Mouse (Mus musculus) hindbrain, embryonic 12.5 days (tissue): ENCODE data around the gene Tekt1. TPM values are rescaled to one million over a fixed set of nuclear protein-coding genes. Genes with fewer than 3 reads are reported as not detected.
A peak's percentile ranks its signal among the peaks of the same experiment; 100 is the strongest.
"Not testable (repeated sequence)": the region's sequence is repeated elsewhere in the genome, so short reads cannot be mapped to it uniquely, and the experiment has no call there.

Experiments
- ATAC-seq: fragments of 200-750 bp; cut with Nextera tagmentation; 2 replicates; pipeline ENCODE4 v1.8.0; 2017; ENCODE audit warnings: moderate TSS enrichment; ENCODE audit not compliant: low FRiP score
- H3K27ac ChIP-seq: fragments of 300-500 bp; sonication (generic); 2 replicates; pipeline ENCODE4 v1.5.1; 2016; ENCODE audit warnings: mild to moderate bottlenecking
- H3K27me3 ChIP-seq: fragments of 300-500 bp; sonication (generic); 2 replicates; pipeline ENCODE4 v1.6.1; 2016; ENCODE audit warnings: mild to moderate bottlenecking
- H3K36me3 ChIP-seq: fragments of 300-500 bp; sonication (generic); 2 replicates; pipeline ENCODE4 v1.6.1; 2016; ENCODE audit warnings: mild to moderate bottlenecking
- H3K4me1 ChIP-seq: fragments of 300-500 bp; sonication (generic); 2 replicates; pipeline ENCODE4 v1.6.1; 2016
- H3K4me2 ChIP-seq: fragments of 300-500 bp; sonication (generic); replicated peaks from 2 replicates; pipeline ENCODE4 v1.6.1; 2016; ENCODE audit warnings: mild to moderate bottlenecking
- H3K4me3 ChIP-seq: fragments of 300-500 bp; sonication (generic); 2 replicates; pipeline ENCODE4 v1.5.1; 2016; ENCODE audit warnings: mild to moderate bottlenecking
- H3K9ac ChIP-seq: fragments of 300-500 bp; sonication (generic); 2 replicates; pipeline ENCODE4 v1.6.1; 2016; ENCODE audit warnings: mild to moderate bottlenecking, moderate library complexity
- H3K9me3 ChIP-seq: fragments of 300-500 bp; sonication (generic); replicated peaks from 2 replicates; pipeline ENCODE4 v1.6.1; 2016; ENCODE audit warnings: mild to moderate bottlenecking
- WGBS: fragments of 180-500 bp; shearing (Covaris S2); methylation state at CpG from one replicate; pipeline ENCODE4 v1.1.7; 2016; 5-methylcytosine and 5-hydroxymethylcytosine counted together
- polyA plus RNA-seq: library from polyadenylated mRNA; unstranded; fragments of >200 nt; fragmentation: Nextera tagmentation; extraction: Ambion mirVana; gene quantifications from 2 replicates; pipeline ENCODE4 v1.2.1, GENCODE M21; 2016

Tekt1 gene
- polyA plus RNA-seq, 1 experiment from 2014 or later, result 7.9 TPM

DNA sequence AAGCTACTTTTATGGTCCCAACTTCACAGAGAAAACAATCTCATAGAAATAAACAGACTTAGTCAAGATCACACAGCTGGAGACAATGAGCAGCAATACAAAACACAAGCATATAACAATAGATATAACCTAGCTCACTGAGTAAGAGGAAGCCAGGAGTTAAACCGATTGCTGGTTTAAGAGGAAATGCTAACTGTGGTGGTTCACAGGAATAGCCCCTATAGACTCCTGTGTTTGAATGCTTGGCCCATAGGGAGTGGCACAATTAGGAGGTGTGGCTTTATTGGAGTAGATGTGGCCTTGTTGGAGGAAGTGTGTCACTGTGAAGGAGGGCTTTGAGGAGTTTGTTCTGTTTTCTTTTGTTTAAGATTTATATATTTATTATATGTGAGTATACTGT, 10.0 kb downstream of the Tekt1 start:
- Histone ChIP-seq H3K4me3 (no peak overlapping the region), H3K27me3 (no peaks in the 10 kb centered on the region), H3K9me3 (no peaks in the 10 kb centered on the region), H3K4me1 (peaks cover 4% of the 10 kb centered on the region), H3K4me2 (no peak overlapping the region), H3K36me3 (no peaks in the 10 kb centered on the region), H3K9ac (no peak overlapping the region), H3K27ac (no peak overlapping the region)
- no peak for ATAC-seq
- WGBS, result 96% methylated on average over 1 of the region's 1 CpGs

DNA sequence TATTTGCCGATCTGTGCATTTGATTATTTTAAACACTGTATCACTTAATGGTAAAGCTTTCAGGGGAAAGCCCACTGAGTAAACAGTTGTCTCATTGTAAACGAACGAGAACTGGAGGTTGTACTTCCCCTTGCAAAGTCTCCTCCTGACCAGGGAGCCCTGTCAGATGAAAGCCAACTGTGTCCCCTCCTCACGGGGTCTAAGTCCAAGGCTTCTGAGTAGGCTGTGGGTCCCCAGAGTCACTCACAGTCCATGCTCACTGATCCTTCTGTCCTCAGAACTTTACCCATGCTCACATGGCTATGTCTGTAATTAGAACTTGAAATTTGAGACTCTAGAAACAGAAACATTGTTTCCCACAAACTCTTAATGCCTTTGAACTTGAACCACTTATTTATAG, 12.6 kb downstream of the Tekt1 start:
- H3K9ac ChIP-seq, result no peak overlapping the region
- WGBS, result 81% methylated on average over 4 of the region's 4 CpGs
- no peak for ATAC-seq

DNA sequence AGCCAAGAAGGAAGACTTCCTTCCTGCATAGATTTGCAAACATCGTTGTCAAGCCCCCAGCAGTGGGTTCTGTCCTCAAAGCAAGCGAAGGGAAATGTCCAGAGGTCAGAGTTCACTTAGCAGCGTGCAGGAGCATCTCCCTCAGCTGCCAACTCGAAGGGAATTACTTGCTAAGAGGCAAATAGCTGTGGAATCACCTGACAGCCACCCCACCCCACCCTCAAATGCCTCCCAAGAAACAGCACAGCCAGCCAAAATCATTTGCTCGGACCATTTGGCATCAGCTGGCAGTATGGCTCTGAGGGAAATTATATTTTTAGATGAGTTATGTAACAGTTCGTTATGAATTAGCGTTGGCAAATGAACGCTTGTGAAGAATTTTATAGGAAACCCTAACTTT, 13.2 kb downstream of the Tekt1 start:
- H3K9me3 ChIP-seq, result no peaks in the 10 kb centered on the region
- H3K36me3 ChIP-seq, result no peaks in the 10 kb centered on the region
- no peak overlapping the region for H3K27ac ChIP-seq
- no peaks in the 10 kb centered on the region for H3K27me3 ChIP-seq
- H3K4me1 ChIP-seq, result no peaks in the 10 kb centered on the region
- H3K4me2 ChIP-seq, result no peak overlapping the region
- no peak for ATAC-seq
- no peak overlapping the region for H3K9ac ChIP-seq
- WGBS, result 53% methylated on average over 8 of the region's 8 CpGs
- H3K4me3 ChIP-seq, result no peak overlapping the region

More for the DNA sequence above, 12.6 kb downstream of the Tekt1 start:
- H3K4me2 ChIP-seq, result no peak overlapping the region
- no peaks in the 10 kb centered on the region for H3K4me1 ChIP-seq
- H3K36me3 ChIP-seq, result no peaks in the 10 kb centered on the region
- no peaks in the 10 kb centered on the region for H3K27me3 ChIP-seq
- H3K27ac ChIP-seq, result no peak overlapping the region
- no peak overlapping the region for H3K4me3 ChIP-seq
- H3K9me3 ChIP-seq, result no peaks in the 10 kb centered on the region

DNA sequence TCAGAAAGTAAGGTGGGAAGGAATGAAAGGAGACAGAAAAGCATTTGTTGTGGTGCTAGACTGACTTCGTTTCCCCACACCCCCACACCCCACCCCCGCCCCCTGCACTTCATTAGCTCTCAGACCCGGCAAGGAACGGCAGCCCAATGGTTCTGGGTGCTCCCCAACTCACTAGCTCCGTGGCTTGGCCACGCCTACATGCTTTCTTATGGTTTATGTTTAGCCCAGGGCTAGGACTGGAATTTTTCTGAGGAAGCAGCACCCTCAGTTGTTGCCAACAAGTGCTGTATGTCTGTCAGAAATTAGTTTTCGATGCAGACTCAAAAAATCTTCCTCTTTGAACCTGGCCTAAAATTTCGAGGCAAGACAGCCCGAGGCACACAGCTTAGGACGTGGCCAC, 13.7 kb downstream of the Tekt1 start:
- no peak overlapping the region for H3K4me2 ChIP-seq
- WGBS, result 64% methylated on average over 10 of the region's 10 CpGs
- no peaks in the 10 kb centered on the region for H3K27me3 ChIP-seq
- ATAC-seq, result no peak
- H3K4me1 ChIP-seq, result no peaks in the 10 kb centered on the region
- no peaks in the 10 kb centered on the region for H3K36me3 ChIP-seq
- H3K9me3 ChIP-seq, result no peaks in the 10 kb centered on the region
- H3K9ac ChIP-seq, result no peak overlapping the region
- H3K27ac ChIP-seq, result no peak overlapping the region
- H3K4me3 ChIP-seq, result no peak overlapping the region

DNA sequence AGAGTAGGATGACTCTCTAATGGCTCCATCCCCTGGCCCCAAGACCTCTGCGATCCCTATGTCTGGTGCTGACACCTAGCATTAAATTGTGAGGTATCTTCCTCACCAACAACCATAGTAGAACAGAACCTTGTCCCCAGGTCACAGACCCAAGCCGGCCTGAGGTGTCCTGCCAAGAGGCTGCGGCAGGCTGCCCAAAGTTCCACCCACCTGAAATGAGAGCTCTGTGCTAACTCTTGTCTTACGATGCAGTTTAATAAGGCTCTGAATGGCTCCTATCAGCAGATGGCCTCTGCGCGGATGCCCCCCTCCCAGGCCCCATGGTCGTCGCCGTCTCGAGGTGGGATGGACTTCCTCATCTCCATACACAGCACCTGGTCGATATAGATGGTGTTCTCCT, 17.8 kb downstream of the Tekt1 start:
- no peak for ATAC-seq
- Histone ChIP-seq H3K36me3 (no peaks in the 10 kb centered on the region), H3K4me3 (no peak overlapping the region), H3K9me3 (no peaks in the 10 kb centered on the region), H3K9ac (no peak overlapping the region), H3K27me3 (no peaks in the 10 kb centered on the region), H3K4me1 (peaks cover 3% of the 10 kb centered on the region; the same call in 1 of the 2 replicates), H3K27ac (no peak overlapping the region), H3K4me2 (no peak overlapping the region)
- 91% methylated on average over 11 of the region's 11 CpGs for WGBS

DNA sequence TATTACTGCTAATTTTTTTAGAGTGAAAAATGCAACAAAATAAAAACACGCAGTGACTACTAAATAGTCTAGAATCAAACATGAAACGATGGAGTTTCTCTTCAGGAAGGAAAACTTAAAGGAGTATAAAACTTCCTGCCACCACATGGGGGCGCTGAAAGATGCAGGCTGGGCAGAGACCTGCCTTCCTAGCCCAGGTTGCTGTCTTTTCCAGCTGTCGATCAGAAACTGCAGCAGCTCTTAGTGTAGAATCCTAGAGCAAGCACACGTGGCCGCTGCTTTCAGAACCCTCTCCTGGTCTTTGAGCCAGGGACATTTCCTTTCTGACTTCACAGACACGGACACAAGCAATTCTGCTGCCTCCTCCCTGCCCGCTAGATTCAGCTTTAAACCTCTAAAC, 18.3 kb downstream of the Tekt1 start:
- peaks cover 5% of the 10 kb centered on the region for H3K4me1 ChIP-seq
- ATAC-seq, result no peak
- no peak overlapping the region for H3K27ac ChIP-seq
- no peaks in the 10 kb centered on the region for H3K9me3 ChIP-seq
- H3K4me2 ChIP-seq, result no peak overlapping the region
- no peak overlapping the region for H3K4me3 ChIP-seq
- H3K9ac ChIP-seq, result no peak overlapping the region
- WGBS, result 27% methylated on average over 8 of the region's 8 CpGs
- no peaks in the 10 kb centered on the region for H3K27me3 ChIP-seq
- H3K36me3 ChIP-seq, result no peaks in the 10 kb centered on the region

DNA sequence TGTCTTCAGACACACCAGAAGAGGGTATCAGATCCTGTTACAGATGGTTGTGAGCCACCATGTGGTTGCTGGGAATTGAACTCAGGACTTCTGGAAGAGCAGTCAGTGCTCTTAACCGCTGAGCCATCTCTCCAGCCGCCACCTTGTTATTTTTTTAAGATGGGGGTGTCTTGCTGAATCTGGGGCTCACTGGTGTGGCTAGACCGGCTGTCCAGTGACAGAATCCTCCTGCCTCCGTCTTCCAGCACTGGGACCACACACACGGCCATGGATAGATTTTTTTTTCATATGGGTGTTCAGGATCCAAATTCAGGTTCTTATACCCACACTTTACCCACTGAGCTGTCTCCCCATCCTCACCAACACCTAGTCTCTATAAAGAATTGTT, 19.0 kb downstream of the Tekt1 start:
- H3K27ac ChIP-seq, H3K9ac ChIP-seq, H3K4me3 ChIP-seq, ATAC-seq, H3K27me3 ChIP-seq, H3K9me3 ChIP-seq, H3K36me3 ChIP-seq, H3K4me2 ChIP-seq: not testable (repeated sequence)
- peaks cover 12% of the 10 kb centered on the region for H3K4me1 ChIP-seq
- 93% methylated on average over 5 of the region's 5 CpGs for WGBS

DNA sequence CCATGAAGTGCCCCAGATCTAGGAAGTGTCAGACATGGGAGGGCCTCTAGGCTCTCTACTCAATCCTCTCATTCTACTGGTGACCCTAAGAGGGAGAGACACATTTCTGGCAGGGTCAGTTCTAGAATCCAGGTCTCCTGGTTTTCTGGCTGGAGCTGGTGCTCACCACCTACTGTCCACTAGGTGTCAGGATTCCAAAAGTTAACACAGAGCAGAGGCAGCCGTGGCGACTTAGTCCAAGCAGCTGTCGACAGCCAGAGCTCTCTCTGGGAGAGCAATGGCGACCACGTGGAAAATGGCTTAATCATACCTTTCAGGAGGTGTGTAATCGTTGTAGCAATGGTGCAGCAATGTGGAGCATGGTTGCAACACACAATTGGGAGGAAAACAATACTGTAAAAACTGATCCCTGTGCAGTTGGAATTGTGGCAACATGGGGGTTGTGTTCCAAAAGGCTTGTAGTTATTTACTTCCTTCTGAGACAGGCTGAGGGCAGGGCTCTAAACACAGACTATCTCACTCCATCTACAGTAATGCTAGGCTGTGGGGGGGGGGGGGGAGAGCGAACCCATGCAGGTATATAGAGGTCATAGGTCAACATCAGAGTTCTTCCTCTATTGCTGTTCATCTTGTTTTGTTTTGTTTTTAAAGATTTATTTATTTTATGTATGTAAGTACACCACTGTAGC, 19.5 kb downstream of the Tekt1 start:
- no peak overlapping the region; the same call in 1 of the 2 replicates for H3K4me2 ChIP-seq
- no peak overlapping the region for H3K27ac ChIP-seq
- H3K9me3 ChIP-seq, result no peaks in the 10 kb centered on the region
- peak; percentile 56 for ATAC-seq
- no peak overlapping the region for H3K4me3 ChIP-seq
- WGBS, result 15% methylated on average over 7 of the region's 7 CpGs
- no peaks in the 10 kb centered on the region for H3K36me3 ChIP-seq
- H3K9ac ChIP-seq, result no peak overlapping the region
- H3K27me3 ChIP-seq, result no peaks in the 10 kb centered on the region
- peaks cover 13% of the 10 kb centered on the region for H3K4me1 ChIP-seq

DNA sequence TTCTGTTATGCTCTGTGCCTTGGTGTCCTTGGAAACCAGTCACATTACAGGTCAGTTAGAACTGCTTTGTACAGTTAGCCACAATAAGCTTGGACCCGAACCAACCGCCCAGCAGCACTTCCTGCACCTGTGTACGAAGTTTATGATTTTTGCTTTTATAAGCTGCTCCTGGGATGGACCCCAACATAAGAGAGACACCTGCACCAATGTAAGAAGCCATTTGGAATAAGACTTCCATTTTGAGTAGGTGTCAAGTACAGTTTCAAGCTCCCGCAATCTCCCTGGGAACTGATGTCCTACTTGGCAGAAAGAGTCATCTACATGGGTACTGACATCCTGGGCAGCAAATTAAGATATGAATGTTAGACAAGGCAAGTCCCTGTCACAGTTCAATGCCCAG, 22.5 kb downstream of the Tekt1 start:
- WGBS, result 84% methylated on average over 4 of the region's 4 CpGs

DNA sequence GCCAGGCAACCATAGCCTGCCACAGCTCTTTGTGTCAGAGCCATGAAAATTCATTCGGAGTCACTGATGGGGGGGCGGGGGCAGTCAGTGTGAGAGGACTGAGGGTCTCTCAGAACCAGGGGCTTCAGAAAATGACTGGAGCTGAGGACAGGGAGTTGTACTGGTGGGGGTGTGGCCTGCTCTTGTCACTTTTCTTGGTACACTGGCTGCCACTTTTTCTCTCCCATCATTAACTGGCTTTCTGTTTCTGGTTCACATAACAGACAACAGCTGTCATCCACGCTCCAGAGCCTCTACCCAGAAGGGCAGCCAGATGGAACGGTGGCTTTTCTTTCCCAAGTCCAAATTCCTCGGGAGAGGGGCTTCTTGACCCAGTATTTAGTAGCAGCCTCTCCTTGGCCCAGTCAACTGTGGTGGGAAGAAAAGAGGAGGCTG, 23.8 kb downstream of the Tekt1 start:
- H3K36me3 ChIP-seq, result no peaks in the 10 kb centered on the region
- peak overlapping the region; percentile 62 for H3K27ac ChIP-seq
- H3K9me3 ChIP-seq, result no peaks in the 10 kb centered on the region
- H3K27me3 ChIP-seq, result no peaks in the 10 kb centered on the region
- 29% methylated on average over 5 of the region's 5 CpGs for WGBS
- ATAC-seq, result peak; percentile 80
- H3K4me1 ChIP-seq, result peaks cover 13% of the 10 kb centered on the region
- no peak overlapping the region for H3K9ac ChIP-seq
- no peak overlapping the region for H3K4me2 ChIP-seq
- H3K4me3 ChIP-seq, result no peak overlapping the region

More for the DNA sequence above, 22.5 kb downstream of the Tekt1 start:
- ATAC-seq, result no peak
- no peak overlapping the region for H3K9ac ChIP-seq
- no peaks in the 10 kb centered on the region for H3K9me3 ChIP-seq
- H3K27ac ChIP-seq, result no peak overlapping the region
- no peaks in the 10 kb centered on the region for H3K36me3 ChIP-seq
- H3K27me3 ChIP-seq, result no peaks in the 10 kb centered on the region
- H3K4me3 ChIP-seq, result no peak overlapping the region
- no peak overlapping the region for H3K4me2 ChIP-seq
- peaks cover 13% of the 10 kb centered on the region for H3K4me1 ChIP-seq

DNA sequence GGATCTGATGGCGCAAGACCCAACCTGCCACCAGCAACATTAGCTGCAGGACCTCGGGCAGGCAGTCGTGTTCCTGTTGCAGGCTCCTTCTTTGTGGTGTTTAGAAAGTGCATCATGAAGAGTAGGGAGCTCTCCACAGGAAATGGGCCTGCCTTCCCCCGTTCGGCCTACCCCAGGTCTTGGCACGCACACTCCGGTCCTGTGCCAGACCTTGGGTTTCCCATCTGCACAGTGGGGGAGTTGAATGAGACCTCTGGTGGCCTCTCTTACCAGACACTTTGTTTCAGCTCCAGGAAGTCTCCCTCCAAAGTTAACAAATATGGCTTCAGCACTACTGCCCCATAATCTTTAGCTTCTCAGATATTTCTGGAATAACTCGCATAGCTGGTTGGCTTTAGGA, 25.5 kb downstream of the Tekt1 start:
- H3K9me3 ChIP-seq, result no peaks in the 10 kb centered on the region

DNA sequence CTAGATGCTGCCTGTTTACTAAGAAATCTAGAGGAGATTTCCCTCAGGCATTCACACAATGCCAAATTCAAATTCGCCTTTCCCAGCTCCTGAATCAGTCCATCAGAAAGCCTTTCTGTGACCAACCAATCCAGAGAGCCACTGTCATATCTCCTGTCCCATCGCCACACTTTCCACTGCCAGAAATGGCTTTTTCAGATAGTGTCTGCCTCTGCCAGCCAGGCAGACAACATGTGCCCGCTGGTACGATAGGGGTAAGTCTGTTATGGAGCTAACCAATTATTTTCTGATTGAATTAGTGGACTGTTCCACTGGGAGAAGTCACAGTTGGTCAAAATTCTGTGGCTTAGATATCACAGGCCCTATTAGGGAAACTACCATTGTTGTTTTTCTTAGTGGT, 27.6 kb downstream of the Tekt1 start:
- no peak overlapping the region for H3K9ac ChIP-seq
- peaks cover 11% of the 10 kb centered on the region for H3K4me1 ChIP-seq
- 78% methylated on average over 4 of the region's 4 CpGs for WGBS
- ATAC-seq, result no peak
- no peaks in the 10 kb centered on the region for H3K36me3 ChIP-seq
- no peaks in the 10 kb centered on the region for H3K27me3 ChIP-seq
- H3K27ac ChIP-seq, result no peak overlapping the region
- no peak overlapping the region for H3K4me3 ChIP-seq
- H3K9me3 ChIP-seq, result no peaks in the 10 kb centered on the region
- no peak overlapping the region for H3K4me2 ChIP-seq

More for the DNA sequence above, 25.5 kb downstream of the Tekt1 start:
- H3K4me1 ChIP-seq, result peaks cover 11% of the 10 kb centered on the region
- no peak for ATAC-seq
- 92% methylated on average over 8 of the region's 8 CpGs for WGBS
- no peak overlapping the region for H3K4me3 ChIP-seq
- no peak overlapping the region for H3K9ac ChIP-seq
- H3K27ac ChIP-seq, result no peak overlapping the region
- H3K27me3 ChIP-seq, result no peaks in the 10 kb centered on the region
- no peaks in the 10 kb centered on the region for H3K36me3 ChIP-seq
- H3K4me2 ChIP-seq, result no peak overlapping the region

DNA sequence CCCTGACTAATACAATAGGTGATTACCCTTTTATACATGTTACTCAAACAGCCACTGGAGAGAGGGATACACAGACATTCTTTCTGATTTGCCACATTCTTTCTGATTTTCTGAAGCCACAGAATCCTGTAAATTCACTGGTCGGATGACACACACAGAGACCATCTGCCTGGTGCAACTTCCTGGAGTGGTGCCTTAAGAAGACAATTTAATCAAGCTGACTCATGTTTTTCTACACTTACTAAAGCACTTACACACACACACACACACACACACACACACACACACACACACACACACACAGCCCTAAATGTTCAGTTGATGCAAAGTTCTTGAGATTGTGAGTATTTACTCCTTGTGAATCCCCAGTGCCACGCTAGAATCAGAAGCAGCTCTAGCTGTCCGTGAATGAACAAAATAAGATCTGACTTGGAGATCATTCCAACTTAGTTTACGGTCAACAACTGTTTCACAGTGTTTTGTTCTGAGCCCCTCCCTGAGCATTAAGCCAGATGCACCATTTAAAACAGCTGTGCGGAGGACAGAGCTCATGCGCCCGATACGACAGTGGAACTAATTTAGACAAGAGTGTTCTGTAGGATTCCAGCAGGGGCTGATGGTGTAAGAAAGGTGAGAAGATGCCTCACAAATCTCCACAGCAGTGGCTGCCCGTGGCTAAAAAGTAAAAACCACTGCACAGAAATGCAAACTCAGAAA, 29.1 kb downstream of the Tekt1 start:
- Histone ChIP-seq H3K27me3 (no peaks in the 10 kb centered on the region), H3K27ac (no peak overlapping the region), H3K4me2 (no peak overlapping the region), H3K9ac (no peak overlapping the region), H3K36me3 (no peaks in the 10 kb centered on the region), H3K4me1 (peaks cover under 1% of the 10 kb centered on the region), H3K4me3 (no peak overlapping the region), H3K9me3 (no peaks in the 10 kb centered on the region)
- 73% methylated on average over 9 of the region's 9 CpGs for WGBS
- no peak for ATAC-seq
